Mouse (Mus musculus) adipocyte (in vitro differentiated cells): ENCODE measurements around the gene Slc9a6.

ENCODE experiments used
- DNase-seq: peaks from one replicate; pipeline ENCODE4 v3.0.0-alpha.2; 2016; ENCODE audit warnings: low spot score

Slc9a6 gene

DNA sequence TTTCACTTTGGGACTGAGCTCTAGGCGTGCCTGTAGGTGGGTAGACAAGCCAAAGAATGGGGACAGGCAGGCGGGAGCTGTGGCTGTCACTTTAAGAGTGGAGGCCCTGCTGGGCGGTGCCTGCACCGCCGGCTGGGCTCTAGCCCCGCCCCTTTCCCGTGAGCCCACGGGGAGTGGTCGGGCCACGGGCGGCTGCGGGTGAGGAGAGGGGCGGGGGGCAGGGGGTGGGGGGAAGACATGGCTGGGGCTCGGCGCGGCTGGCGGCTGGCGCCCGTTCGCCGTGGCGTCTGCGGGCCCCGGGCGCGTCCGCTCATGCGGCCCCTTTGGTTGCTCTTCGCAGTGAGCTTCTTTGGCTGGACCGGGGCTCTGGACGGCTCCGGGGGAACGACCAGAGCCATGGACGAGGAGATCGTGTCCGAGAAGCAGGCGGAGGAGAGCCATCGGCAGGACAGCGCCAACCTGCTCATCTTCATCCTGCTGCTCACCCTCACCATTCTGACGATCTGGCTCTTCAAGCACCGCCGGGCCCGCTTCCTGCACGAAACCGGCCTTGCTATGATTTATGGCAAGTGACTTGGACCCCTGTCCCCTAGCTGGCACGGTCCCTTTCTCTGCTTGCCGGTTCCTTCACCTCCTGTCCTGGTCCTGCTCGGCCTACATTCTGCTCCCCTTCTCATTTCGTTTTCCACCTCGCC is at the start of gene Slc9a6:
Slc9a6 (plus strand) TSS at position 135 of the 695 bp plus-strand sequence.
- peak; percentile 72 for DNase-seq

DNA sequence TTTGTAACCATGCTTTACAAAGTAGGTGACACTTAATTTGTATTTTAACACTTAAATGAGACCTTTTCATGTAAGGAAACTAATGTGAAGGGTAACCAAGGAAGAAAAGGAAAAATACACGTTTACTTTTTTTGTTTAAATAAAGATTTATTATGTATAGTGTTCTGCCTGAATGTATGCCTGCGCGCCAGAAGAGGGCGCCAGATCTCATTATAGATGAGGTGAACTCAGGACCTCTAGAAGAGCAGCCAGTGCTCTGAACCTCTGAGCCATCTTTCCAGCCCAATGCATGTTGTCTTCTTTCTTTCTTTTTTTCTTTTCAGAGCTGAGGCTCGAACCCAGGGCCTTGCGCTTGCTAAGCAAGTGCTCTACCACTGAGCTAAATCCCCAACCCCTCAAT is 37.1 kb upstream of the Slc9a6 start:
- peak; percentile 22 for DNase-seq

DNA sequence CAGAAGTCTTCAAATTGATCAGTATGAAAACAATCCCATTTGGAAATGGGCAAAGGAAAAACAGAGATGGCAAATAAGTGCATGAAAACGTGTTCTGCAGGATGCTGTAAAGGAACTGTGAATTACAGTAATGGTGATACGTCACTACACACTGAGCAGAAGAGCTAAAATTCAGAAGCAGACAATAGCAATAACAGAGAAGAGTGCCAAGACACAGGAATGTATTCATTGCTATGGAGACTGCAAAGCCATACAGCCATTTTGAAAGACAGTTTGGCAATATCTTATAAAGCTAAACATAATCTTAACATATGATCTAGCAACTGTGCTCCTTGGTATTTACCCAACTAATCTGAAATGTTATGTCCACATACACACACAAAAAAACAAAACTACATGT is 31.4 kb upstream of the Slc9a6 start:
- DNase-seq, result no peak

DNA sequence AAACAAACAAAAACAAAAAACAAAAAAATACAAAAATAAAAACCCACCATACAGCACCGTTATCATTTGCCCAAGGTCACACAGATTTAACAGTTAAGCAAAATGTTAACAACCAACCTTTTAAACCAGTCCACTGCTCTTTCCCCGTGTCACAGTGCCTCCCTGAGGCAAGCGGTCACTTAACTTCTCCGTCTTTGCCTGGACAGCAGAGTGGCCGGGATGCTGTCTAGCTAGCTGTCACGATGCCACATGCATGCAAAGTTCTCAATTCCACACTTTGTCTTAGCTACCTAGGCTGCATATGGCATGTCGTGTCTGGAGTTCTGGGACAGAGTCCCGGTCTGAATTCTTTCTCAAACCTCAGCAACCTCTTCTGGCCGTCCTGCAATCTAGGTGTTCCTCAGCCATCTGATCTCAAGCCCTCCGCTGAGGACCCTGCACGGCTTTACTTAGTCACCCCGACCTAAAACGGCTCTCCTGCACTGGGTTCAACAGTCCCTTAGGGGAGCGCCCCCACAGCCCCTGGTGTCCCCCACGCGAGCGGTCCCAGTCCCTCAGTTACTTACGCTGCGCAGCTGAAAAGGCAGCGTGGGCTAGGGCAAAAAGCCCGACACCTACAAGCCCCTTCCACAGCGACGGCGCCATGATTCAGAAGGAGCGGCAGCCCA is 12.2 kb upstream of the Slc9a6 start:
- peak; percentile 69 for DNase-seq

DNA sequence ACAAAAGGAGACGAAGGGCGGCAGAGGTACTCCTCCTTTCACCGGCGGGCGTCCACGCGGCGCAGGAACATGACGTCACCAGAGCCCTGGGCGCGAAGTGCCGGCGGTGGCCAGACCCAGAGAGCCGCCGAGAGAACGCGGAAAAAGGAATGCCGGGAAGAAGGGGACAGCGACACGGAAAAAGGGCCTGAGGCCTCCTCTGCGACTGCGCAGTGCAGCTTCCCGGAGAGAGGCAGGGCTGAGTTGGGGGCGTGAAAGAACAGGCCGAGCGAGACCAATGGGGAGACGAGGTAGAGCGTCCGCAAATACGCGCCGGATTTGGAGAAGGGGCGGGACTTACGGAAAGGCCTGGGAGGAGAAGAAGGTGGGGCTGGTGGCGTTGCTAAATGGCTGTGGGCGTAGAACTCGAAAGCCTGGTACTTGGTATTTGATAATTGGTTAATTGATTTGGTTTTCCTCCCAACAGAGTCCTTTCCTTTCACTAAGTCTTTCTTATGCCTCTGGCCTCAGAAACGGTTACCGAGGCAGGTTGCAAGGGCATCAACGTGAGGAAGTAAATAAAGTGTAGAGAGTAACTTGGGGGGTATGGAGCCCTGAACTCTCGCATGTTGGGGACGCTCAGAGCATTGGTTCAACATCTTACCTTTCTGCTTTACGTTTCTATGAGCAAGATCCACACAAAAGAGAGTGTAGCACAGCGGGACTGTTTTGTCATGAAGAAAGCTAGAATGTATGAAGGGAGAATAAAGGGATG is 11.5 kb upstream of the Slc9a6 start, which contains the start of gene Mmgt1:
Mmgt1 (minus strand) TSS at position 183 of the 754 bp plus-strand sequence.
- peak; percentile 97 for DNase-seq

DNA sequence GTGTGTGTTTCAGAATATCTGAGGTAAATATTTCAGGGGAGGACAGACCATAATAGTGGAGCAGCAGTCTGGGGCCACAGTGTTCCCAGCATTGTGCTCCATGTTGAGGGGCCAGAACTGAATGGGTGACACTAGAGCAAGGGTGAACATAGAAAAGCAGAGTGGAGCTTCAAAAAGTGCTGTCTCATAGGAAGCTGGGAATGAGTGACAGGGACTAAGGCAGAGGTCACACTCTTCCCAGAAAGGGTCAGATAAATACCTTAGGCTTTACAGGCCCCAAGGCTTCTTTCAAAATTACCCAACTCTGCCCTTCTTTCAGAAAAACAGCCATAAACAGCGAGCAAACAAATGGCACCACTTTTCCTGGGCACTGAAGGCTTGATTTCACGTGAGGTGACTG is 3.0 kb upstream of the Slc9a6 start:
- DNase-seq, result peak; percentile 62

DNA sequence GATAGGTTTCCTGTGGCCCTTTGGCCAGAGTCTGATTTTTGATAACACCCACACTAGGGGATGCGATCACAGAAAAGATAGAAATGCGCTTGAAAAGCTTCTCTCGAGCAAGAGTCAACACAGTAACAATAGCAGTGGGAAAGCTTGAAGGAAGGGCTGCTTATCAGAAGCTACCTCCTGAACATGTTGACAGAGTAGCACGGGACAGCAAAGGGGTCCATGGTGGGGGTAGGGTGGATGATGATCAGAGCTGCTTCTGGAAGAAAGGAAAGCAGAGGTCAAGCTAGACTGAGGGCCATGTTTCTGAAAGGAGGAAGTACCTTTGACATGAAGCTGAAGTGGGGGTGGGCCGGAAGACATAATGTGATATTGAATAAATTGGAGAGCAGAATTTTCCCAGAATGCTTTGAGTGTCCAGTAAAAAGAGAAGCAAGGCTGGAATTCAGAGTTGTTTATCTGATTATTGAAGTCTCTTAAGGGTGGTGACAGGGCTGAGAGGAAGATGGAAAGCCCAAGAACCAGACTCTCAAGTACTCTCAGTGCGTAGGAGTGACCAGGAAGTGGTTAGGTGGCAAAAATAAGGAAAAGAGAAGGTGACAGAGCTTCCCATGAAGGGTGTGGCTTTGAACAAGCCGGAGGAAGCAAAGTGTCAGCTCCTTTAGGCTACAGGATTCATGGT is 2.4 kb upstream of the Slc9a6 start:
- no peak for DNase-seq

DNA sequence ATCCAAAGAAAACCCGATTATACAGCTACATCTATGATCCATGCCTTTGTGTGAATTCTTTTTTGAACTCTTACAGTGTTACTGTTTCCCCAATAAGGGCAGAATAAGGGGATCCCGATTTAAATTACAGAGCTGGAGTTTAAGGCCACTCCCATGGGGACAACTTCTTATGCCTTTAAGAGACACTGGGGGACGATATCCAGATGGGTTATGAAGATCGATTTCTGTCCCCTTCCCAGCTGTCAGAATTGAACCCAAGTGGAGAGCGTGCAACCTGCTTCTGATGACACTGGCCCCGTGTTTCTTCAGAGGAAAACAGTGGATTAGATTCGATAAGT is 303 bp upstream of the Slc9a6 start:
- no peak for DNase-seq

DNA sequence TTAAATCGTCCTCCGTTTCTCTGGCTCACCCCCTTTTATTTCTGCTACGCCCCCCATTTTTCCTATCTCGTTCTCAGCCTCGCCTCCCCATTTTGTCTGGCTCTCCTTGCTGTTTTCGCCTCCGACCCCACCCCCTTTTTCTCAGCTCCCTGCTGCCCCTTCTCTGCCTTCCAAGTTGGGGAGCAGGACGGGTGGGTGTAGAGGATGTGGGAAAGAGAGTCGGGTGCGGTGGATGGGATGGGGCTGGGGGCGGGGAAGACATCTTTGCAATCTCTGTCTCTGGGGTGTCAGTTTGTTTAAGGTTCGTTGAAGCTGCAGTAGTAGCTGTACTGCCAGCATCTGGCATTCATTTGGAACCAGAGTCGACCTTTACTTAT is 749 bp downstream of the Slc9a6 start:
- DNase-seq, result no peak

DNA sequence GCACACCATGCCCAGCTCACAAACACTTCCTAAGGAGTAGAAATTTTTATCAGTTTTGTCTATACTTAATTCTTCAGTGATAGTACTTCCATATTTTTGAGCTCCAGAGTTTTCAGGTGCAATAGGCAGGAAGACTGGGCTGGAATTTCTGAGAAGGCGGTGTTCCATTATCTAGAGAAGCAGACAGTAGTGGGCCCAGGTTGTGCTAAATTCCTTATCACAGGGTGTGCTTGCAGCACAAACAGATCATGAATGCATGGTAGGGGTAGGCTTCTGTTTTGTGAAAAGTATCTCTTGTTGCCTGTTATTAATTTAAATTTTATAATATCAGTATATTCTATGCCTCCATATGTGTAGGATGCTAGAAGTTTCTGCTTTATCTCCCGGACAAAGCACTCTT is 5.7 kb downstream of the Slc9a6 start:
- DNase-seq, result no peak

DNA sequence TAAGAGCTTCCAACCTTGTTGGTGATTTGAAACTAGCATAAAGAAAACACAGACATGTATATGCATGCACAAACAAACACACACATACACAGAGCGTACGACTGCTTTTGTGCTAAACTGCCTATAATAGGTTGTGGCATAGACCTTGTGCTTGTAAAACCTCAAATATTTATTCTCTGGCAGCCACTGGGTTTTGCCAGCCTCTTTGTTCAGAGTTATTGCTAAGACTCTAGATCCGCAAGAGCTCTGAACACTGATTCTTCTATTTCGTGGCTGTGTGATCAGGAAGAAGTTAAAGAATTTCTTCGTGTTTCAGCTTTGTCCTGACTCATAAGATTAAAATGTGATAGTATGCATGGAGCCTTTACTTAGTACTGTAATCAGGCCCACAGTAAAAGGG is 26.6 kb downstream of the Slc9a6 start:
- no peak for DNase-seq

DNA sequence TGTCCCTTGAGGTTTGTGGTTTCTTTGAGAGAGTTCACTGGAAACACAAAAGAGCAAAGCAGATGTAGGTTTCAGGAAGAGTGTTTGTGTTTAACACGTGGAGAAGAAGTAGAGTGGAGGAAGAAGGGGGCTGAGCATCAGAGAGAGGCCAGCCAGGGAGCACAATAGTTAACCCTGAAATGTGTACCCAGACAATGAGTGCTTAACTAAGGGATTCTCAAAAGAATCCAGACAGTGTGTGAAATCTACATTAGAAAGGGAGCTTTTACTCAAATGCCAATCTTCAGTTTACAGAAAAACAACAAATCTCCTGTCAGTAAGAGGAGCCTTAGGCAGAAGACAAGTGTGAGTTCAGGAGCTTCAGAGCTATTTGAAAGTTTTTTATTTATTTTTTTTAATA is 30.5 kb downstream of the Slc9a6 start:
- DNase-seq, result no peak

DNA sequence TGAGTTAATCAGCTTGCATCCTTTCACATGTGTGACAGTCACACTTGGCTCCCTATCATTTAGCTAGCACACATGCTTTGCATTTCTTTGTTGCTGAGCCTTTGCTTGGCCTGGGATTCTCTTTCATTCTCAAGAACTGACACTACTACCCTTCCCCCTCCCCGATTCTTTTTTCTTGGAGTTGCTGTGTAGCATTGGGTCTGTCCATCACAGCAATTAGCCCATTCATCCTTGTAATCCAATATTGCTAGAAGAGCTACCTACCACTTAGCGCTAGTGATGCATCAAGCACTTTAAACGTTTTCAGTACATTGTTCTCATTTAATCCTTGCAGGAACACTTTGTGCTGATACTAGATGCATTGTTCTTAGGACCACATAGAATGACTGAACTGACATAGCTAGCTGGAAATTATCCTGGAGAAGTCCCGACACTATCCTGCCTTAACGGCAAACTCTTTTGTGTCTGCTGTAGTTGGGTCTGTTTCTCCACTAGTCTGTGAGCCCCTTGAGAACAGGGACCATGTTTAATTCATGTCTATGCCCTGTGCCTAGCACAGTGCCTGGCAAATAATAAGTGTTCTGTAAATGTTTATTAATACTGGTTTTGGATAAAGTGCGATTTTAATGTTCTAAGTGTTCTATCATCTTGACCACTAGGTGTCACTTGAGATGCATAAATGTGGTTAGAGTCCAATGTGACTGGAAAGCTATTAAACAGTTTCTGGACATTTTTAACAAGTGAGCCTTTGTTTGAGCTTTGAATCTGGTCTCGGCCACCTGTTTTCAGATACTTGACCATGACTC is 40.2 kb downstream of the Slc9a6 start:
- DNase-seq, result peak; percentile 60

DNA sequence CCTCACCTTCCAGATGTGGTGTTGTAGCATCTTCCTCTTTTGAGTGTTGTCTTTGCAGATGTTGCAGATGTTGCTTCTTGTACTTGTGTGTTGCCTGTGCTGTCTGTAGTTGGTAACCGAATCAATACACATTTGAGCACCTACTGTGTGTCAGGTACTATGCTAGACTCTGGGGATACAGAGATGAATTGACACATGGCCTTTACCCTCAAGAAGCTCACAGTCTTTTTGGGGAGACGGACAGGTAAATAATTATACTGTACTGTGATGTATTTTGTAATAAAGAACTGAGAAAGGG is 40.7 kb downstream of the Slc9a6 start:
- no peak for DNase-seq

DNA sequence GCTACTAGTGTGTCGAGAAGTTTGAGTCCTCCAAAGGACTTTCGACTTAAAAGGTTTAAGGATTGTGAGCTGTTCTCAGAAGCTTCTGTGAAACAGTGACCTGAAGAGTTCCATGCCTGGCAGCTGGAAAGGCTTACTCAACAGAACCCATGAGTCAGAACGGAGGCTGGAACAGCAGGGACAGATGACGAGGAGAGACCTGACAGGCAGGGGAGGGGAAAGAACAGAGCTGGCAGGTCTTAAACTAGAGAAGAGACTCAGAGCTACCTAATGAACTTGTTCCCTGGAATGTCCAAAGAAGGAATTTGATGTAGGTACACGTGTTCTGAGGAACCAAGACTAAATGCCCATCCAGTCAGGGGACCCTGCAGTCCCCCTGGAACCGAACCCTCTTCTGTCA is 41.3 kb downstream of the Slc9a6 start:
- peak; percentile 67 for DNase-seq

DNA sequence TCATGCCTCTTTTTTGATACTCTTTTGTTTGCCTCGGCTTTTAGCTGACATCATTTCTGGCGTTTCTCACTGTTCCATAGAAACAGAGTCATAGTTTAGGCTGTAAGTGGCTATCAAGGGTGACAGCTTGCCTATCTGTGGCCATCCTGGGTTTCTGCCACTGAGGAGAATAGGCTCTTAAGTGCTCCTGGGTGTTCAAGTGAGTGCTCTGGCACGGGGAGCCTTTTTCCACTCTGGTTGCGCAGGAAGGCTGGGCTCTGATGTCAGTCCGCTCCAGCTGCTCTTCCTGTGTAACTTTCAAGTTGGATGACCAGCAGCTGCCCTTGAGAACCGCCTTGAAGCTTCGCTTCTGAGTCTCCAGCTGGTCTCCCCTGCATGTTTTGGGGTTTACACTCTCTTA is 42.2 kb downstream of the Slc9a6 start:
- no peak for DNase-seq

DNA sequence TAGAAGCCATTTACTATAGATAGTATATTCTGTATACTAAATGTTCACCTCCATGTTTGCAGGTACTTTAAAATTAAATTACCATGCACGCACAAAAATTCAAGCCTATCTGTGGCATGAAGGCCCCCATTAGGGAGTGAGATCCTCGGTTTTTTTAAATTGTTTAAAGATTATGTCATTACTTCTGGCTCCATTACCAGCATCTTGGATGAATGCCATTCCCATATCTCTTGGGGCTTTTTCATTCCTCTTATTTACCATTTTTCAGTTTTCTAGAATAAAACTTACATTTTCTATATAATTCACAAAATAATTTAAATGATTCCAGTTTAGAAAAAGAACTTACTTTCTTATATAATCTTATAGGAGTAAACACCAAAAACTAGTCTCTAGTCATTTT is 46.1 kb downstream of the Slc9a6 start:
- peak; percentile 26 for DNase-seq

DNA sequence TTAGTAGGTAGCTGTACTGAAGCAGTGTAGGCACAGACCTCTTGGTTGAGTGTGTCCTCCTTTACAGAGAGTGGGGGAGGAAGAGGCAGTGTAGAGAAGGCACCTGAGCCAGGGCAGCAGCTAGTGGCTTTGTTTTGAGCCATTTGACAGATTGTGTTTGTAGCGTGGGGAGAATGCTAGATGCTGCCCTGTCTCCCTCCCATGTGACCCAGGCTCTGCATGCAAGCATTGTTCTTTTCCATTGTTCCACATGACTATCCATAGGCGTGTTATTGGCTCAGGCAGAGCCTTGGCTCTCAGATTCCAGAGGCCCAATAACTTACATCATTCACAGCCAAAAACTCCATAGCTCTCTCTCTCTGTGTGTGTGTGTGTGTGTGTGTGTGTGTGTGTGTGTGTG is 49.7 kb downstream of the Slc9a6 start:
- DNase-seq, result no peak

DNA sequence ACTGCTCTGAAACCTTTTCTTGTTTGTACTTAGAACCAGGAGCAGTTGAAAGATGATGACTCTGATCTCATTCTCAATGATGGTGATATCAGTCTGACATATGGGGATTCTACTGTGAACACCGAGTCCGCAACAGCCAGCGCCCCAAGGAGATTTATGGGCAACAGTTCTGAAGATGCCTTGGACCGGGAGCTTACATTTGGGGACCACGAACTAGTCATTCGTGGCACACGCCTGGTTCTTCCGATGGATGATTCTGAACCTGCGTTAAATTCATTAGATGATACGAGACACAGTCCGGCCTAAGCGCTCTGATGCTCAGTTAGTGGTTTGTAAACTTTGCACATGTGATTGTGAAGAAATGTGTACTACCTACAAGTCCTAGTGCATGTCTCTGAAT is 51.6 kb downstream of the Slc9a6 start:
- no peak for DNase-seq

DNA sequence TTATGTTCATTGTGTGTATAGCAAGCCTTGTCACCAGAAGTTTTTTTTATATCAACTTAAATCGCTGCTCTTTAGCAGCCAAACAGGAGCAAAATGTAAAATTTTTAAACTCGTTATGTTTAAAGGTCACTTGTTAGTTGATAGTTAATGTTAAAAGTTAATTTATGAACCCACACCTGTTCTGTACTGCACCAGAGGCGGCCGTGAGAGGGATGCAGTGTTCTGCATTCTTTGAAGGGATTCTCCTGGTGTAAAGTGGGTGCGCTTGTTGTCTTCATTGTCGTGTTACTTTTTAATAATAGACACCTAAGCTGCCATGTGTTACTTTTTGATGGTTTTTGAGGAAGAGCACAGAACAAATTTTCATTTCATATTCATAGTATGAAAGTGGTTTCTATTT is 52.8 kb downstream of the Slc9a6 start:
- DNase-seq, result no peak

DNA sequence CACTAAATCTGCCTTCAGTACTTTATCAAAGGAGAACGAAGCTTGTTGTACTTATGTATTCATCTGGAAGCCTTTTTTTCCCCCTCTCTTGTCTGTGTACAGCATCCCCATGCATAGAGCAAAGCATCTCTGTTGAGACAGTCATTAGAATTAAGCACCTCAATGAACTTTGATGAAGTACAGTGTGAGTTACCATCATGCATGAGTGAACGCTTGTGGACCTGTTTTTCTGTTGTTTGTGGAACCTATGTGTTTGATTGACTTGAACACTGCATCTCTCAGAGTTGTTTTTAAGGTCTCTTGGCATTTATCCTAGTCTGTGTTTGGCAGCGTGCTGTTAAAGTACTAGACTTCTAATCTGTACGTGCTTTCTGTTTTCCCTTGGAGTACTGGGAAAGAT is 53.8 kb downstream of the Slc9a6 start:
- peak; percentile 20 for DNase-seq
